12 mouse cellular contexts compared by ENCODE assay signal in genomic region chr11:74409447-74409754, GRCm38 (mm10). TPM values are rescaled to one million over a fixed set of nuclear protein-coding genes. Genes with fewer than 3 reads are reported as not detected.
DNase-seq lines count a peak whose midpoint lies in the region; ATAC-seq lines count a peak whose summit lies in the region.
"Had no signal": no experiment of that assay in that cellular context is flagged by ENCODE, and none has a peak within 500 bp of the region (broad histone marks: within the 10 kb centered on the region; RNA-seq: fewer than 3 reads in every experiment).

No protein-coding gene starts in this region.

- DNase-seq in hindbrain, embryonic 10.5 days (ENCODE audit: low spot score) = no peak
- no peak for DNase-seq in hindbrain, embryonic 11.5 days (ENCODE audit: low spot score)
- DNase-seq in 3134 (ENCODE audit: extremely low read depth, insufficient read length, low spot score) = peak; percentile 21
- DNase-seq in adrenal gland, postnatal 10 days = no peak
- DNase-seq in embryo, embryonic 11 days = no peak
- DNase-seq in gastrocnemius, postnatal 4 days (ENCODE audit: low spot score in 2 of 2) = no peak

- no peaks in the 10 kb centered on the region for H3K9me3 ChIP-seq in hindbrain, embryonic 10.5 days
- H3K9me3 ChIP-seq in hindbrain, embryonic 11.5 days (ENCODE audit: control insufficient read depth, low read length) = no peaks in the 10 kb centered on the region
- no peaks in the 10 kb centered on the region for H3K9me3 ChIP-seq in forebrain, embryonic 13.5 days (replicated peaks)
- no peaks in the 10 kb centered on the region for H3K9me3 ChIP-seq in limb, embryonic 15.5 days

- H3K4me1 ChIP-seq in hindbrain, embryonic 10.5 days (replicated peaks) = peaks cover 22% of the 10 kb centered on the region
- H3K4me1 ChIP-seq in hindbrain, embryonic 11.5 days (replicated peaks; ENCODE audit: control insufficient read depth, insufficient read depth, low read length) = no peaks in the 10 kb centered on the region; the same call in 1 of the 2 replicates
- peaks cover 40% of the 10 kb centered on the region for H3K4me1 ChIP-seq in forebrain, embryonic 13.5 days
- peaks cover 23% of the 10 kb centered on the region for H3K4me1 ChIP-seq in limb, embryonic 15.5 days

- H3K27ac ChIP-seq in hindbrain, embryonic 10.5 days = peak overlapping the region; percentile 26; the same call in 1 of the 2 replicates
- H3K27ac ChIP-seq in hindbrain, embryonic 11.5 days (ENCODE audit: low read depth, low read length) = no peak overlapping the region
- peak overlapping the region; percentile 87 for H3K27ac ChIP-seq in forebrain, embryonic 13.5 days
- peak overlapping the region; percentile 33; the same call in 1 of the 2 replicates for H3K27ac ChIP-seq in limb, embryonic 15.5 days

- 64% methylated on average over 5 of the region's 5 CpGs for WGBS in hindbrain, embryonic 10.5 days
- 67% methylated on average over 5 of the region's 5 CpGs for WGBS in hindbrain, embryonic 11.5 days
- WGBS in forebrain, embryonic 13.5 days = 61% methylated on average over 5 of the region's 5 CpGs
- WGBS in limb, embryonic 15.5 days = 53% methylated on average over 5 of the region's 5 CpGs

- H3K9ac ChIP-seq in hindbrain, embryonic 11.5 days (ENCODE audit: low read depth, low read length) = no peak overlapping the region
- H3K9ac ChIP-seq in forebrain, embryonic 13.5 days = 0 out of 2 replicates have a peak overlapping the region, but pooled peaks have one; percentile 17
- H3K9ac ChIP-seq in limb, embryonic 15.5 days = no peak overlapping the region

- no peak for ATAC-seq in hindbrain, embryonic 11.5 days (ENCODE audit: low FRiP score)
- ATAC-seq in forebrain, embryonic 13.5 days = peak; percentile 23; the same call in 1 of the 2 replicates
- no peak for ATAC-seq in limb, embryonic 15.5 days (ENCODE audit: insufficient number of reproducible peaks, low FRiP score, low TSS enrichment, low read depth)

- H3K36me3 ChIP-seq in hindbrain, embryonic 10.5 days = no peaks in the 10 kb centered on the region
- H3K36me3 ChIP-seq in hindbrain, embryonic 11.5 days (ENCODE audit: control insufficient read depth, insufficient read depth, low read length) = no peaks in the 10 kb centered on the region
- no peaks in the 10 kb centered on the region for H3K36me3 ChIP-seq in forebrain, embryonic 13.5 days (ENCODE audit: poor library complexity, severe bottlenecking)
- no peaks in the 10 kb centered on the region for H3K36me3 ChIP-seq in limb, embryonic 15.5 days

- H3K4me3 ChIP-seq in hindbrain, embryonic 10.5 days = no peak overlapping the region
- no peak overlapping the region for H3K4me3 ChIP-seq in hindbrain, embryonic 11.5 days (ENCODE audit: low read depth, low read length)
- H3K4me3 ChIP-seq in forebrain, embryonic 13.5 days = no peak overlapping the region
- H3K4me3 ChIP-seq in limb, embryonic 15.5 days = no peak overlapping the region

- no peak overlapping the region for H3K4me2 ChIP-seq in hindbrain, embryonic 11.5 days (replicated peaks; ENCODE audit: low read depth, low read length)
- H3K4me2 ChIP-seq in forebrain, embryonic 13.5 days = 0 out of 2 replicates have a peak overlapping the region, but pooled peaks have one; percentile 7
- H3K4me2 ChIP-seq in limb, embryonic 15.5 days = no peak overlapping the region

- H3K27me3 ChIP-seq in hindbrain, embryonic 10.5 days (ENCODE audit: insufficient read depth, poor library complexity, severe bottlenecking) = no peaks in the 10 kb centered on the region
- H3K27me3 ChIP-seq in hindbrain, embryonic 11.5 days (ENCODE audit: control insufficient read depth, insufficient read depth, low read length) = no peaks in the 10 kb centered on the region
- H3K27me3 ChIP-seq in forebrain, embryonic 13.5 days = no peaks in the 10 kb centered on the region
- H3K27me3 ChIP-seq in limb, embryonic 15.5 days = no peaks in the 10 kb centered on the region

RNA-seq across cellular contexts. Expression of gene Olfr412, which starts 47.5 kb away (rescaled TPM):
- not detected in 2 replicates for polyA plus RNA-seq in hindbrain, embryonic 10.5 days (2016; fragmentation: Nextera tagmentation; extraction: Ambion mirVana)
- polyA plus RNA-seq in hindbrain, embryonic 11.5 days (2014; fragmentation: Nextera tagmentation; extraction: Ambion mirVana) = not detected in 2 replicates
- not detected in 2 replicates for polyA plus RNA-seq in forebrain, embryonic 13.5 days (2015; fragmentation: Nextera tagmentation; extraction: Ambion mirVana)
- not detected in 2 replicates for polyA plus RNA-seq in limb, embryonic 15.5 days (2015; fragmentation: Nextera tagmentation; extraction: Ambion mirVana)
- total RNA-seq in adrenal gland, postnatal 10 days (2021) = not detected
- not detected for total RNA-seq in gastrocnemius, postnatal 4 days (2021)
- total RNA-seq: adrenal gland, adult 18-20 months; common myeloid progenitor, adult 5-6 weeks; heart, adult 18-20 months had no signal
- polyA plus RNA-seq: small intestine, adult 2 months had no signal

RNA-seq across cellular contexts. Expression of gene Olfr411, which starts 57.0 kb away (rescaled TPM):
- polyA plus RNA-seq in hindbrain, embryonic 10.5 days (2016; fragmentation: Nextera tagmentation; extraction: Ambion mirVana) = not detected in 2 replicates
- not detected in 2 replicates for polyA plus RNA-seq in hindbrain, embryonic 11.5 days (2014; fragmentation: Nextera tagmentation; extraction: Ambion mirVana)
- not detected in 2 replicates for polyA plus RNA-seq in forebrain, embryonic 13.5 days (2015; fragmentation: Nextera tagmentation; extraction: Ambion mirVana)
- polyA plus RNA-seq in limb, embryonic 15.5 days (2015; fragmentation: Nextera tagmentation; extraction: Ambion mirVana) = not detected in 2 replicates
- not detected for total RNA-seq in adrenal gland, postnatal 10 days (2021)
- not detected for total RNA-seq in gastrocnemius, postnatal 4 days (2021)
- total RNA-seq: adrenal gland, adult 18-20 months; common myeloid progenitor, adult 5-6 weeks; heart, adult 18-20 months had no signal
- polyA plus RNA-seq: small intestine, adult 2 months had no signal
